Mouse (Mus musculus) left cerebral cortex, adult 2 months (tissue): ENCODE measurements around the gene Nup133. TPM values are rescaled to one million over a fixed set of nuclear protein-coding genes. Genes with fewer than 3 reads are reported as not detected.

Source experiments
- DNase-seq, 2 experiments: peaks; one replicate each; pipeline ENCODE4 v3.0.0; 2021 to 2022; ENCODE audit warnings: low spot score in 2 of 2, mixed read lengths in 1 of 2; ENCODE audit errors: extremely low spot score in 1 of 2
- H3K27ac ChIP-seq: fragments of 200-600 bp; 2 replicates; pipeline ENCODE4 v1.8.1; 2022
- H3K4me3 ChIP-seq: fragments of 200-600 bp; 2 replicates; pipeline ENCODE4 v1.8.1; 2022
- CTCF ChIP-seq: fragments of 200-600 bp; IDR thresholded peaks from 2 replicates; pipeline ENCODE4 v1.8.1; 2022; ENCODE audit warnings: antibody characterized with exemption, mild to moderate bottlenecking, moderate library complexity
- intact Hi-C: fragments of 180-260 bp; cut with DNase I; formaldehyde crosslinking; loops from one replicate; pipeline ENCODE4 v1.15.1; 2025
- total RNA-seq, 2 experiments: library from RNA; stranded (reverse); gene quantifications; 2 replicates each; pipeline ENCODE4 v1.2.3; 2021

Gene Nup133
- total RNA-seq, 2 experiments from 2014 or later: 22.6 to 25.6 TPM

GRCm38 (mm10) chr8:123895230-123895629 is 53.8 kb downstream of the Nup133 start:
- TF ChIP-seq CTCF: no peak
- no peak for DNase-seq
- intact Hi-C loops: no loop called here
- no peak overlapping the region for H3K4me3 ChIP-seq
- no peak overlapping the region; the same call in 1 of the 2 replicates for H3K27ac ChIP-seq

GRCm38 (mm10) chr8:123894502-123895097 is 54.5 kb downstream of the Nup133 start, which contains the start of gene Acta1:
TSS of gene Acta1 (minus strand) at chr8:123894751.
- peak within 1 kb of the TSS; percentile 28 for H3K27ac ChIP-seq
- no peak for TF ChIP-seq CTCF
- no peak within 1 kb of the TSS for H3K4me3 ChIP-seq
- intact Hi-C loops: no loop called here
- no peak for DNase-seq

- Histone ChIP-seq H3K4me3 (no peak overlapping the region), H3K27ac (no peak overlapping the region)
- DNase-seq: no peak
- TF ChIP-seq CTCF: no peak
- intact Hi-C loops: loop anchor here (2.0 kb wide), 1 partner anchor 39 kb away; no protein-coding TSS in a partner anchor
These were observed 55.7 kb downstream of the Nup133 start for GRCm38 (mm10) chr8:123893413-123893812.

DNA sequence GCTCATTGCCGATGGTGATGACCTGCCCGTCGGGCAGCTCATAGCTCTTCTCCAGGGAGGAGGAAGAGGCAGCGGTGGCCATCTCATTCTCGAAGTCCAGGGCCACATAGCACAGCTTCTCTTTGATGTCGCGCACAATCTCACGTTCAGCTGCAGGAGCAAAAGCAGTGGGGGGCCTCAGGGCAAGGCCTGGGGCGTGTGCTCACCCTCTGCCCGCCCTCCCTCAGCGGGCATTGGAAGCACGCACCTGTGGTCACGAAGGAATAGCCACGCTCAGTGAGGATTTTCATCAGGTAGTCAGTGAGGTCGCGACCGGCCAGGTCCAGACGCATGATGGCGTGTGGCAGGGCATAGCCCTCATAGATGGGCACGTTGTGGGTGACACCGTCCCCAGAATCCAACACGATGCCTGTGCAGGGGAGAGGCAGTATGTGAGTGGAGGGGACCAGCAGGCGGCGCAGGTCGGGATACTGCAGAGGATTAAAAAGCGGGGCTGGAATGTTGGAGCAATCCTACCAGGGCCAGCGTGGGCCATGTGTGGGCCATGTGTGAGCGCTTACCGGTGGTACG is 56.4 kb downstream of the Nup133 start:
- Histone ChIP-seq H3K4me3 (peak overlapping the region; percentile 39), H3K27ac (peak overlapping the region; percentile 98)
- intact Hi-C loops: loop anchor here (2.0 kb wide), 1 partner anchor 38 kb away; no protein-coding TSS in a partner anchor
- peak; percentile 29 for TF ChIP-seq CTCF
- DNase-seq: peak in 1 of 2 experiments; percentile 30

DNA sequence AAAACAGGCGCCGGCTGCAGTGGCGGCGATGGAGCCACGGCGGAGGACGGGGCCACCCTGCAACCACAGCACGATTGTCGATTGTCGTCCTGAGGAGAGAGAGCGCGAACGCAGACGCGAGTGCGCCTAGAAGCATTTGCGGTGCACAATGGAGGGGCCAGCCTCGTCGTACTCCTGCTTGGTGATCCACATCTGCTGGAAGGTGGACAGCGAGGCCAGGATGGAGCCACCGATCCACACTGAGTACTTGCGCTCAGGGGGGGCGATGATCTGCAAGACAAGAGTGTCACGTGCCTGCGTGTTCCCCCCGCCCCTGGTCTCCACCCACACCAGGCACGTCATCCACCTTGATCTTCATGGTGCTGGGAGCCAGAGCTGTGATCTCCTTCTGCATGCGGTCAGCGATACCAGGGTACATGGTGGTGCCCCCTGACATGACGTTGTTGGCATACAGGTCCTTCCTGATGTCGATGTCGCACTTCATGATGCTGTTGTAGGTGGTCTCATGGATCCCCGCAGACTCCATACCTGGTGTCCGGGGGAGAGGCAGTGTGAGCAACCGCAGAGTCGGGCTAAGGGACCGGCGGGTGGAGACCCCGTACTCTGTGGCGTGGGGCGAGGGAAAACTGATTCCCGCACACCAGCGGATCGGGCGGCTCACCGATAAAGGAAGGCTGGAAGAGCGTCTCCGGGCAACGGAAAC is 57.0 kb downstream of the Nup133 start:
- no peak for TF ChIP-seq CTCF
- peak overlapping the region; percentile 98 for H3K27ac ChIP-seq
- peak; percentile 82 to 85 for DNase-seq
- peak overlapping the region; percentile 39 for H3K4me3 ChIP-seq
- intact Hi-C loops: loop anchor here (2.0 kb wide), 1 partner anchor 37 kb away; no protein-coding TSS in a partner anchor

GRCm38 (mm10) chr8:123891271-123891670 is 57.8 kb downstream of the Nup133 start:
- intact Hi-C loops: no loop called here
- Histone ChIP-seq H3K4me3 (peak overlapping the region; percentile 39), H3K27ac (peak overlapping the region; percentile 98)
- TF ChIP-seq CTCF: no peak
- DNase-seq: no peak

DNA sequence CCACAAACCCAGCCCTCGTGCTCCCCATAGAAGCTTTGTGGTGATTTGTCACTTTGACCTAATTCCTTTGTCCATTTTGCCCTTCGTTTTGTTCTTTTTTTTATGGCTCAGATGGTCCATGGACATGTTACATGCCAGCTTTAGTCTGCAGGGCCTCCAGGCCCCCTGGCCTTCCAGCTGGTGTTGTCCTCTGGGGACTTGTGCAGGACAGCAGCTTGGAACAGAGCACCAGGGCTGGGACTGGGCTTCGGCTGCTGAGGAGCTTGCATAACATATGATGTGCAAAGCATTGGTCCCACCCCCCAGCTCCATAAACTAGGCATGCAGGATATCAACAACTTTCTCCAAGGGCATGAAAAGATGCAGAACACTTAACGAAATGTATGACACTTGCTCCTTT is 59.3 kb downstream of the Nup133 start:
- intact Hi-C loops: loop anchor here (10.0 kb wide), 1 partner anchor 165 kb away; no protein-coding TSS in a partner anchor

GRCm38 (mm10) chr8:123887956-123888355 is 61.1 kb downstream of the Nup133 start:
- H3K4me3 ChIP-seq: no peak overlapping the region
- no peak for DNase-seq
- intact Hi-C loops: loop anchor here (10.0 kb wide), 1 partner anchor 163 kb away; no protein-coding TSS in a partner anchor
- no peak for TF ChIP-seq CTCF
- no peak overlapping the region for H3K27ac ChIP-seq

More for the DNA sequence above, 59.3 kb downstream of the Nup133 start:
- TF ChIP-seq CTCF: no peak
- no peak for DNase-seq
- Histone ChIP-seq H3K27ac (no peak overlapping the region), H3K4me3 (no peak overlapping the region)

DNA sequence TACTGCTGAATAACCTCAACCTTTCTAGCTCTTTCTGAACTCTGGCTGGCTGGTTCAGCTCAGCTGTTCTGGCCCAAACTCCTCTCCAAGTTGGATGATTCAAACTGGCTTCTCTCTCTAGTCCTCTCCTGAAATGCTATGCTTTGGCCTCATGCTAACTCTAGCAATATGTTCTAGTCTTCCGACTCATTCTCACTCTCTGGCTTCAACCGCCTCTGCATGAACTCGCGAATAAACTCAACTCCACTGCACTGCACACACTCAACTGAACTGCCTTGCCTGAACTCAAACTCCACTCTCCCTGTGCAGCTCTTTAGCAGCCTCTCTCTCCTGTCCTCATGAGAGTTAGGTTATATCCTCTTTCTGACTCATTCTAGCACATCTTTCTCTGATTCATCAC is 61.9 kb downstream of the Nup133 start:
- no peak overlapping the region; the same call in 1 of the 2 replicates for H3K27ac ChIP-seq
- H3K4me3 ChIP-seq: no peak overlapping the region
- no peak for TF ChIP-seq CTCF
- intact Hi-C loops: loop anchor here (10.0 kb wide), 1 partner anchor 162 kb away; no protein-coding TSS in a partner anchor
- no peak for DNase-seq

- Histone ChIP-seq H3K4me3 (no peak overlapping the region), H3K27ac (peak overlapping the region; percentile 98)
- peak; percentile 72 to 81 for DNase-seq
- TF ChIP-seq CTCF: no peak
- intact Hi-C loops: loop anchor here (2.0 to 10.0 kb wide), 2 partner anchors 38 to 160 kb away; no protein-coding TSS in a partner anchor
These were observed 64.1 kb downstream of the Nup133 start for GRCm38 (mm10) chr8:123884721-123885565.

- no peak for TF ChIP-seq CTCF
- Histone ChIP-seq H3K27ac (peak overlapping the region; percentile 98), H3K4me3 (no peak overlapping the region)
- DNase-seq: no peak
- intact Hi-C loops: loop anchor here (10.0 kb wide), 1 partner anchor 158 kb away; no protein-coding TSS in a partner anchor
These were observed 66.0 kb downstream of the Nup133 start for GRCm38 (mm10) chr8:123883094-123883493.
